Mouse (Mus musculus) gastrocnemius, adult 18-20 months (tissue): ENCODE results near the gene Cfap61. TPM values are rescaled to one million over a fixed set of nuclear protein-coding genes. Genes with fewer than 3 reads are reported as not detected.

Experiments used
- DNase-seq: peaks from one replicate; pipeline ENCODE4 v3.0.0; 2021; ENCODE audit warnings: low spot score
- total RNA-seq, 2 experiments: library from RNA; stranded (reverse); gene quantifications; 2 replicates each; pipeline ENCODE4 v1.2.3; 2021

Cfap61 gene
- total RNA-seq, 2 experiments from 2014 or later, result not detected

GRCm38 (mm10) chr2:146257037-146257436 is 322.5 kb downstream of the Cfap61 start:
- no peak for DNase-seq

- DNase-seq, result no peak
Measured at GRCm38 (mm10) chr2:146257609-146258008, 323.0 kb downstream of the Cfap61 start.

- DNase-seq, result no peak
Measured at GRCm38 (mm10) chr2:146258736-146259469, 324.3 kb downstream of the Cfap61 start.

- DNase-seq, result no peak
Measured at GRCm38 (mm10) chr2:146259787-146260560, 325.4 kb downstream of the Cfap61 start.

- no peak for DNase-seq
Measured at GRCm38 (mm10) chr2:146261146-146261545, 326.6 kb downstream of the Cfap61 start.

GRCm38 (mm10) chr2:146262215-146262614 is 327.6 kb downstream of the Cfap61 start:
- DNase-seq, result no peak

GRCm38 (mm10) chr2:146262966-146263365 is 328.4 kb downstream of the Cfap61 start:
- DNase-seq, result no peak

Other genes starting within 250 kb of the Cfap61 start
- gene Naa20, start 32.7 kb upstream of the Cfap61 start, total RNA-seq, result 10 to 100 TPM; 52.1 to 57.4 TPM
- 10 to 100 TPM; 17.0 to 17.1 TPM for gene Crnkl1, start 230 bp downstream of the Cfap61 start, total RNA-seq